Mouse (Mus musculus) forebrain, embryonic 15.5 days (tissue): Measurements from ENCODE around the gene Zdhhc20. TPM values are rescaled to one million over a fixed set of nuclear protein-coding genes. Genes with fewer than 3 reads are reported as not detected.
"Not testable (repeated sequence)": the region's sequence is repeated elsewhere in the genome, so short reads cannot be mapped to it uniquely, and the experiment has no call there.

Experiments
- ATAC-seq: fragments of 200-750 bp; cut with Nextera tagmentation; replicated peaks from 2 replicates; pipeline ENCODE4 v1.8.0; 2017; ENCODE audit warnings: mild to moderate bottlenecking, moderate TSS enrichment, moderate library complexity
- H3K27ac ChIP-seq: fragments of 300-500 bp; sonication (generic); replicated peaks from 2 replicates; pipeline ENCODE4 v1.5.1; 2015; ENCODE audit warnings: mild to moderate bottlenecking, inconsistent platforms
- H3K27me3 ChIP-seq: fragments of 300-500 bp; sonication (generic); 2 replicates; pipeline ENCODE4 v1.6.1; 2015; ENCODE audit warnings: inconsistent platforms
- H3K36me3 ChIP-seq: fragments of 300-500 bp; sonication (generic); 2 replicates; pipeline ENCODE4 v1.6.1; 2015; ENCODE audit warnings: mild to moderate bottlenecking, inconsistent platforms
- H3K4me1 ChIP-seq: fragments of 300-500 bp; sonication (generic); 2 replicates; pipeline ENCODE4 v1.6.1; 2015; ENCODE audit warnings: inconsistent platforms
- H3K4me2 ChIP-seq: fragments of 300-500 bp; sonication (generic); replicated peaks from 2 replicates; pipeline ENCODE4 v1.6.1; 2015; ENCODE audit warnings: mild to moderate bottlenecking, inconsistent platforms
- H3K4me3 ChIP-seq: fragments of 300-500 bp; sonication (generic); 2 replicates; pipeline ENCODE4 v1.5.1; 2015; ENCODE audit warnings: mild to moderate bottlenecking, inconsistent platforms
- H3K9ac ChIP-seq: fragments of 300-500 bp; sonication (generic); replicated peaks from 2 replicates; pipeline ENCODE4 v1.6.1; 2015; ENCODE audit warnings: mild to moderate bottlenecking, inconsistent platforms
- H3K9me3 ChIP-seq: fragments of 300-500 bp; sonication (generic); 2 replicates; pipeline ENCODE4 v1.6.1; 2016; ENCODE audit warnings: inconsistent platforms
- WGBS: fragments of 180-500 bp; shearing (Covaris S2); methylation state at CpG from one replicate; pipeline ENCODE4 v1.1.7; 2015; ENCODE audit warnings: mixed read lengths; 5-methylcytosine and 5-hydroxymethylcytosine counted together
- polyA plus RNA-seq: library from polyadenylated mRNA; unstranded; fragments of >200 nt; fragmentation: Nextera tagmentation; extraction: Ambion mirVana; gene quantifications from 2 replicates; pipeline ENCODE4 v1.2.1, GENCODE M21; 2015

Zdhhc20 gene
- polyA plus RNA-seq, result 46.7 and 50.8 TPM in 2 replicates

- H3K4me3 ChIP-seq, result peak within 1 kb of the TSS; percentile 93
- H3K27ac ChIP-seq, result peak within 1 kb of the TSS; percentile 85
- H3K4me1 ChIP-seq, result peaks cover 22% of the 10 kb centered on the region
- 3% methylated on average over 63 of the region's 65 CpGs for WGBS
- H3K36me3 ChIP-seq, result no peaks in the 10 kb centered on the region
- peak within 1 kb of the TSS; percentile 50 for H3K4me2 ChIP-seq
- ATAC-seq, result peak; percentile 97
- H3K9me3 ChIP-seq, result no peaks in the 10 kb centered on the region
- no peaks in the 10 kb centered on the region for H3K27me3 ChIP-seq
- H3K9ac ChIP-seq, result peak within 1 kb of the TSS; percentile 88
These were observed at the start of gene Zdhhc20 for GRCm38 (mm10) chr14:57890011-57890842. Gene Zdhhc20, minus strand, starts transcription at chr14:57890276.

- no peaks in the 10 kb centered on the region for H3K4me1 ChIP-seq
- H3K4me3 ChIP-seq, result no peak overlapping the region
- no peak for ATAC-seq
- no peak overlapping the region for H3K4me2 ChIP-seq
- H3K9ac ChIP-seq, result no peak overlapping the region
- H3K27me3 ChIP-seq, result no peaks in the 10 kb centered on the region
- H3K27ac ChIP-seq, result no peak overlapping the region
- H3K9me3 ChIP-seq, result no peaks in the 10 kb centered on the region
- H3K36me3 ChIP-seq, result peaks cover 9% of the 10 kb centered on the region; the same call in 1 of the 2 replicates
- 93% methylated on average over 6 of the region's 6 CpGs for WGBS
These were observed 47.2 kb upstream of the Zdhhc20 start for GRCm38 (mm10) chr14:57937297-57937696.

DNA sequence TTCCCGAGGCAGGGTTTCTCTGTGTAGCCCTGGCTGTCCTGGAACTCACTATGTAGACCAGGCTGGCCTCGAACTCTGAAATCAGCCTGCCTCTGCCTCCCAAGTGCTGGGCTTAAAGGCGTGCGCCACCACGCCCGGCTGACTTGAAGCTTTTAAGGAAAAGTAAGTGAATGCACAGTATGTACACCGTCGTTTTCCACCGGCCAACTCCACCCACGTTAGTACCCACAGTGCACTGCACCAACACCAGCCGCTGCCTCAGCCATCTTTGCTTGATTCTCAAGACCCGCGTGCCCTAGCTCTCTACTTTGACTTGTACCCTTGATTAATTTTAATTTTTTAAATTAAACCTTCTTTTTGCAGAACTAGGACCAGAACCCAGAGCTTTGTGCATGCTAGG lies 44.6 kb upstream of the Zdhhc20 start:
- no peaks in the 10 kb centered on the region for H3K9me3 ChIP-seq
- peaks cover 10% of the 10 kb centered on the region; the same call in 1 of the 2 replicates for H3K36me3 ChIP-seq
- WGBS, result 94% methylated on average over 13 of the region's 13 CpGs
- H3K4me3 ChIP-seq, result no peak overlapping the region
- no peaks in the 10 kb centered on the region for H3K27me3 ChIP-seq
- ATAC-seq, result no peak
- H3K27ac ChIP-seq, result no peak overlapping the region
- H3K4me1 ChIP-seq, result no peaks in the 10 kb centered on the region
- H3K4me2 ChIP-seq, result no peak overlapping the region
- no peak overlapping the region for H3K9ac ChIP-seq

DNA sequence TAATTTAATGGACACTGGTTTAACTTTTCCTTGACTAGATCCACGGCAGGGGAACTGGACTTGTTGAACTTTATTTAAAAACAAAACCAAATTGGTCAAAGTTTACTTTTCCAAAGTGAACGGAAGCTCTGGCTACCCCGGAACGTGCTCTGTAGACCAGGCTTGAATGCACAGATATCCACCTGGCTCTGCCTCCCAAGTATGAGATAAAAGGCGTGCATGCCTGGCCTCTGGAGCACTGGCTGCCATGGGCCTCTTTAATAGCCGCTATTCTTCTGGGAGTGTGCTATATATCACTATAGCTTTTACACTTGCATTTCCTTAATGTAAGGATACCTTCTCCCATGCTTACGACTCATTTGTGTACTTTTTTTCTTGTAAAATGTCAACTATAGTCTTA lies 43.5 kb upstream of the Zdhhc20 start:
- H3K4me1 ChIP-seq, result no peaks in the 10 kb centered on the region

GRCm38 (mm10) chr14:57932881-57933443 lies 42.9 kb upstream of the Zdhhc20 start:
- Histone ChIP-seq H3K27me3 (no peaks in the 10 kb centered on the region), H3K4me2 (no peak overlapping the region), H3K27ac (no peak overlapping the region), H3K9ac (no peak overlapping the region), H3K4me1 (no peaks in the 10 kb centered on the region), H3K9me3 (no peaks in the 10 kb centered on the region), H3K4me3 (no peak overlapping the region), H3K36me3 (0 out of 2 replicates have a peak, but pooled peaks cover 4% of the 10 kb centered on the region)
- 75% methylated on average over 7 of the region's 7 CpGs for WGBS
- no peak for ATAC-seq

More for the DNA sequence above, 43.5 kb upstream of the Zdhhc20 start:
- no peaks in the 10 kb centered on the region for H3K9me3 ChIP-seq
- 0 out of 2 replicates have a peak, but pooled peaks cover 4% of the 10 kb centered on the region for H3K36me3 ChIP-seq
- H3K27ac ChIP-seq, result no peak overlapping the region
- no peak for ATAC-seq
- 89% methylated on average over 7 of the region's 7 CpGs for WGBS
- no peak overlapping the region for H3K4me3 ChIP-seq
- H3K9ac ChIP-seq, result no peak overlapping the region
- no peak overlapping the region for H3K4me2 ChIP-seq
- no peaks in the 10 kb centered on the region for H3K27me3 ChIP-seq

DNA sequence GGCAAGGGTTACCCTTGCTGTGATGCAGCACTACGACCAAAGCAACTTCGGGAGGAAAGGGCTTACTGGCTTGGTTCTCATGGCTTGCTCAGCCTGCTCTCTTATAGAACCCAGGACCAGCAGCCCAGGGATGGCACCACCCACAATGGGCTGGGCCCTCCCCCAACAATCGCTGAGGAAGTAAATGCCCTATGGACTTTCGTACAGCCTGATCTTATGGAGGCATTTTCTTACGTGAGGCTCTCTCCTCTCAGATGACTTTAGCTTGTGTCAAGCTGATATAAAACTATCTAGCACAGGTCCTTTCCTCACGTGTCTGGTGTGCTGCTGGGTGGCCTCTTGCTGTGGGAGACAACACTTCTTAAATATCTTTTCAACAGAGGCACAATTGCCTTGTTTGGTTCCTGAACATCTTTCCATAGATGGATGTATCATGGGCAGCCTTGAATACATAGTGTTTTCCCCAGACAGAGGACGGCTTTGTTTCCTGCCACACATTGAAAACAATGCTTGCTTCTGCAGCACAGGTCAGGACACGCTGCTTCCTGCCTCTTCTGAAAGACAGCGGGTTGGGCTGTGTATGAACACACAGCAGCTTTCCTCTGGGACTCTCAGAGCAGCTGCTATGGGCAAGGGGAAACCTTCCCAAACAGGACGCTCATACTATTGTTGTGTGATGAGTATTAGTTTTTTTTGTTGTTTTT lies 31.5 kb upstream of the Zdhhc20 start:
- no peaks in the 10 kb centered on the region for H3K9me3 ChIP-seq
- no peaks in the 10 kb centered on the region for H3K27me3 ChIP-seq
- H3K27ac ChIP-seq, result peak overlapping the region; percentile 31
- 0 out of 2 replicates have a peak, but pooled peaks have one; percentile 19 for ATAC-seq
- no peaks in the 10 kb centered on the region for H3K4me1 ChIP-seq
- WGBS, result 38% methylated on average over 10 of the region's 10 CpGs
- H3K4me2 ChIP-seq, result no peak overlapping the region
- H3K9ac ChIP-seq, result no peak overlapping the region
- H3K4me3 ChIP-seq, result no peak overlapping the region
- peaks cover 35% of the 10 kb centered on the region for H3K36me3 ChIP-seq

GRCm38 (mm10) chr14:57920568-57921310 lies 30.7 kb upstream of the Zdhhc20 start:
- Histone ChIP-seq H3K4me2 (no peak overlapping the region), H3K9me3 (no peaks in the 10 kb centered on the region), H3K4me1 (no peaks in the 10 kb centered on the region), H3K9ac (no peak overlapping the region), H3K36me3 (peaks cover 35% of the 10 kb centered on the region), H3K27me3 (no peaks in the 10 kb centered on the region), H3K4me3 (no peak overlapping the region), H3K27ac (peak overlapping the region; percentile 31; the same call in 1 of the 2 replicates)
- ATAC-seq, result no peak
- WGBS, result 86% methylated on average over 18 of the region's 18 CpGs

- no peaks in the 10 kb centered on the region for H3K9me3 ChIP-seq
- H3K36me3 ChIP-seq, result peaks cover 35% of the 10 kb centered on the region
- no peak overlapping the region for H3K4me3 ChIP-seq
- H3K4me2 ChIP-seq, result no peak overlapping the region
- no peak overlapping the region for H3K9ac ChIP-seq
- ATAC-seq, result no peak
- H3K27me3 ChIP-seq, result no peaks in the 10 kb centered on the region
- no peaks in the 10 kb centered on the region for H3K4me1 ChIP-seq
- no peak overlapping the region for H3K27ac ChIP-seq
- 95% methylated on average over 17 of the region's 17 CpGs for whole genome bisulfite sequencing
These were observed 29.2 kb upstream of the Zdhhc20 start for GRCm38 (mm10) chr14:57919148-57919875.

DNA sequence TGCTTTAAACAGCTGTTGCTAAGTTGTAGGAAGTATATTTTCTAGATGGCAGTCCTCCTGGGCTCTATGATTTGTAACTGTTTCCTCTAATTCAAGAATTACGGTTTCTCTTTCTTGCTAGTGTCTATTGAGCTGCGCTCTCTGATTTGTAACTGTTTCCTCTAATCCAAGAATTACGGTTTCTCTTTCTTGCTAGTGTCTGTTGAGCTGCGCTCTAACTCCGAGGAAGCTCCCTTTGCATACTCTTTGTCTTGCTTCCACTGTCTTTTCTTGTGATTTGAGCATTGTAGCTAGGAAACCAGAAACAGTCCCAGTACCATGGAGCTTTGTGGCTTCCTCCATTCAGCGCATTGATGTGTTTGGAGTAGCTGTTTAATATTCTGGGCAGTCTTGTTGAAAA lies 25.3 kb upstream of the Zdhhc20 start:
- Histone ChIP-seq H3K27me3 (no peaks in the 10 kb centered on the region), H3K36me3 (peaks cover 24% of the 10 kb centered on the region), H3K4me1 (peaks cover 4% of the 10 kb centered on the region; the same call in 1 of the 2 replicates), H3K4me3 (no peak overlapping the region), H3K4me2 (no peak overlapping the region), H3K9ac (no peak overlapping the region), H3K9me3 (no peaks in the 10 kb centered on the region), H3K27ac (no peak overlapping the region)
- 58% methylated on average over 6 of the region's 6 CpGs for WGBS
- no peak for ATAC-seq

DNA sequence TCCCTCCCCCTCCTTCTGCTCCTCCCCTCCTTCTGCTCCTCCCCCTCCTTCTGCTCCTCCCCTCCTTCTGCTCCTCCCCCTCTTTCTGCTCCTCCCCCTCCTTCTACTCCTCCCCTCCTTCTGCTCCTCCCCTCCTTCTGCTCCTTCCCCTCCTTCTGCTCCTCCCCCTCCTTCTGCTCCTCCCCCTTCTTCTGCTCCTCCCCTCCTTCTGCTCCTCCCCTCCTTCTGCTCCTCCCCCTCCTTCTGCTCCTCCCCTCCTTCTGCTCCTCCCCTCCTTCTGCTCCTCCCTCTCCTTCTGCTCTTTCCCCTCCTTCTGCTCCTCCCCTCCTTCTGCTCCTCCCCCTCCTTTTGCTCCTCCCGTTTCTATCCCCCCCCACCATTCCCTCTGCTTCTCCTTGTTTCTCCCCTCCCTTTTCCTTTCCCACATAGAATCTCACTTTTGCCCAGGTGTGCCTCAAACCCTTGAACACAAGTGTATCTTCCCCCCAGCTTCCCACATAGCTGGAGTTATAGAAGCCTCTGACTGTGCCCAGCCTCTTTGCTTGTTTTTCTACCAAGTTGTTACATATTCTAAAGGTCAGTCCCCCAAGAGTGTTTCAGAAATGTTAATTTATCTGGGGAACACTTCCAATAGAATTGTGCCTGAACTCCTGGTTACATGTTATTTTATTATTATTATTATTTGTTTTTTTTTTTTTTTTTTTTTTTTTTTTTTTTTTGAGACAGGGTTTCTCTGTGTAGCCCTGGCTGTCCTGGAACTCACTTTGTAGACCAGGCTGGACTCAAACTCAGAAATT lies 22.3 kb upstream of the Zdhhc20 start:
- not testable (repeated sequence) for ATAC-seq, H3K9ac ChIP-seq, H3K4me1 ChIP-seq, H3K9me3 ChIP-seq, H3K27me3 ChIP-seq, H3K4me2 ChIP-seq, H3K4me3 ChIP-seq, H3K27ac ChIP-seq
- WGBS, result 64% methylated on average over 1 of the region's 1 CpGs
- H3K36me3 ChIP-seq, result peaks cover 14% of the 10 kb centered on the region
